Mouse (Mus musculus): ENCODE results near the gene Gfi1b. TPM values are rescaled to one million over a fixed set of nuclear protein-coding genes. Genes with fewer than 3 reads are reported as not detected.

Gfi1b gene
- polyA plus RNA-seq, 1 experiment from 2014 or later = 1.1 TPM

DNA sequence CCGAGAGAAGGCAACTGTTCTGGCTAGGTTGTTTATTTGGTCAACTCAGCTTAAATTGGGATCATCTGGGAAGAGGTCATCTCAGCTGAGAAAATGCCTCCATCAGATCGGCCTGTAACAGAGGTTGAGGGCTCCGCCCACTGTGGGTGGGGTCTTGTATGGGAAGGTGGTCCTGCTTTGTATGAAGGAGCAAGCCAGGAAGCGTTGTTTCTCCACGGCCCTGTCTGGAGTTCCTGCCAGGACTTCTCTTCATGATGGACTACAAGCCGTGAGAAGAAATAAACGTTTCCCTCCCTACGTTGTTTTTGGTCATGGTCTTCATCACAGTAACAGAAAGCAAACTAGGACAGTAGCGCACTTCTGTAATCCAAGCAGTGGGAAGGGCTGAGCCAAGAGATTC is 17.1 kb upstream of the Gfi1b start:
- Histone ChIP-seq H3K36me3 (no peaks in the 10 kb centered on the region), H3K4me3 (no peak overlapping the region), H3K4me1 (peaks cover 18% of the 10 kb centered on the region), H3K27me3 (replicated peaks) (no peaks in the 10 kb centered on the region), H3K9ac (no peak overlapping the region; the same call in 1 of the 2 replicates), H3K27ac (no peak overlapping the region), H3K4me2 (replicated peaks) (peak overlapping the region; percentile 22; the same call in 1 of the 2 replicates), H3K9me3 (no peaks in the 10 kb centered on the region)
- WGBS = 6% methylated on average over 9 of the region's 9 CpGs
- no peak for ATAC-seq (ENCODE audit: low FRiP score, low read depth)

DNA sequence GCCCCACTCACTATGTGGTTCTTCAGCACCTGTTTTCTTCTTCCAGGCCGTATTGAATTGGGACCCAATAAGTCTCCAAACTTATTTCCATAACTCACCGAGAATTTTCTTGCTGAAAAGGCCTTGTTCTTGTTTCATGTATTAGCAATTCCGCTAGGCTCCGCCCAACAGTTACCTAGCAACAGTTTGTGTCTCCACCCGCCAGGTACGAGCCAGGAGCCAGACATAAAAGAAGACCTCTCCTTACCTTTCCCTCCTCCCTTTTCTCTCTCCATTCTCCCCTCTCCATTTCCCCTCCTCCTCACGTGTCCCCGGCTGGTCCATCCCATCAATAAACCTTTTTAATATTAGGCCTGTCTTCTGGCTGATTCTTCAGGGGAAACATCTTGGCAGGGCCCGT is 16.6 kb upstream of the Gfi1b start:
- Histone ChIP-seq H3K27ac (no peak overlapping the region), H3K9ac (no peak overlapping the region; the same call in 1 of the 2 replicates), H3K4me2 (replicated peaks) (peak overlapping the region; percentile 22; the same call in 1 of the 2 replicates), H3K36me3 (no peaks in the 10 kb centered on the region), H3K9me3 (no peaks in the 10 kb centered on the region), H3K27me3 (replicated peaks) (no peaks in the 10 kb centered on the region), H3K4me3 (no peak overlapping the region), H3K4me1 (peaks cover 18% of the 10 kb centered on the region)
- WGBS = 19% methylated on average over 9 of the region's 9 CpGs
- ATAC-seq (ENCODE audit: low FRiP score, low read depth) = no peak

DNA sequence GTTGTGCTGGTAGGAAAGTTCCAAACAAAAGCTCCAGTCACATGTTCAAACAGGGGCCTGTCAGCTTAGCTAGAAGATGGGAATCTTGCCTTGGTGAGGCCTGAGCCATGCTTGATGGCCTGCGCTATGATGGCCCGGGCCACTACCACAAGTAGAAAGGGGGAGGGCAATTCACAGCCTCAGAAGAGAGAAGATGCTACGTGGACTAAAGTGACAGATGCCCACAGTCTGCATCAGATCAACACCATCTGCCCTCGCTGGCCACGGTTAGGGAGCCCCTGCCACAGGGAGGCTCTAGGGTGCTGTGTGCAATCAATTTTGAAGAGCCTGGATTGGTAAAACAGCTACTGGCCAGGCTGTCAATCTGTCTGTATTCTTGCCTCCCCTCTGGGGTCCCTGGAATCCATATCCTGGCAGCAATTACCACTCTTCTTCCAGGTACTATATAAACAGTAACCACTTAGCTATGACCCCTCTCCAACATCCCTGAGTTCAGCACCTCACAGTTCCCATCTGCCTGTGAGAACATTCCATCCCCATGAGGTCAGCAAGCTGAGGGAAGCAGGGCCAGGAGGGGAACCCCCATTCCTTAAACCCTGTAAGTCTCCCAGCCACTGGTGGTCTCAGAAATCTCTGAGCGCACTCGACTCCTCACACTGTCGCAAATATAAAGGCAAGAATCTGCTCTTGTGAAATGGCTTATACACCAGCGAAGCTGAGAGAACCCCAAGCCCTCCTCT is 15.5 kb upstream of the Gfi1b start:
- H3K4me3 ChIP-seq = no peak overlapping the region
- no peak for ATAC-seq (ENCODE audit: low FRiP score, low read depth)
- no peaks in the 10 kb centered on the region for H3K9me3 ChIP-seq

DNA sequence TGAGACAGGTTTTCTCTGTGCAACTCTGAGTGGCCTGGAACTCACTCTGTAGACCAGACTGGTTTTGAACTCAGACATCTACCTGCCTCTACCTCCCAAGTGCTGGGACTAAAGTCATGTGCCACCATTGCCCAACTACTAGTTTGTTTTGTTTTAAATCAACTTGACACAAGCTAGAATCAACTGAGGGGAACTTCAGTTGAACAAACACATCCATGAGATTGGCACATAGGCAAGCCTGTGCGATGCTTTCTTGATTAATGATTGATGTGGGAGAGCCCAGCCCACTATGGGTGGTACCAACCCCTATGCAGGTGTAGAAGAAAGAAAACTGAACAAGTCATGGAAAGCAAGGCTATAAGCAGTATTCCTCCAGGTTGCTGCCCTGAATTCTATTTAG is 13.4 kb upstream of the Gfi1b start:
- H3K36me3 ChIP-seq = no peaks in the 10 kb centered on the region
- no peak for ATAC-seq (ENCODE audit: low FRiP score, low read depth)
- H3K27me3 ChIP-seq (replicated peaks) = no peaks in the 10 kb centered on the region
- H3K4me3 ChIP-seq = no peak overlapping the region
- 90% methylated on average over 1 of the region's 1 CpGs for WGBS
- H3K9me3 ChIP-seq = no peaks in the 10 kb centered on the region
- H3K9ac ChIP-seq = no peak overlapping the region
- no peak overlapping the region for H3K27ac ChIP-seq
- no peak overlapping the region for H3K4me2 ChIP-seq (replicated peaks)
- 0 out of 2 replicates have a peak, but pooled peaks cover 6% of the 10 kb centered on the region for H3K4me1 ChIP-seq

More for the DNA sequence above, 15.5 kb upstream of the Gfi1b start:
- Histone ChIP-seq H3K27ac (no peak overlapping the region), H3K9ac (no peak overlapping the region), H3K27me3 (replicated peaks) (no peaks in the 10 kb centered on the region), H3K4me1 (peaks cover 9% of the 10 kb centered on the region; the same call in 1 of the 2 replicates), H3K4me2 (replicated peaks) (no peak overlapping the region), H3K36me3 (no peaks in the 10 kb centered on the region)
- WGBS = 80% methylated on average over 9 of the region's 9 CpGs

DNA sequence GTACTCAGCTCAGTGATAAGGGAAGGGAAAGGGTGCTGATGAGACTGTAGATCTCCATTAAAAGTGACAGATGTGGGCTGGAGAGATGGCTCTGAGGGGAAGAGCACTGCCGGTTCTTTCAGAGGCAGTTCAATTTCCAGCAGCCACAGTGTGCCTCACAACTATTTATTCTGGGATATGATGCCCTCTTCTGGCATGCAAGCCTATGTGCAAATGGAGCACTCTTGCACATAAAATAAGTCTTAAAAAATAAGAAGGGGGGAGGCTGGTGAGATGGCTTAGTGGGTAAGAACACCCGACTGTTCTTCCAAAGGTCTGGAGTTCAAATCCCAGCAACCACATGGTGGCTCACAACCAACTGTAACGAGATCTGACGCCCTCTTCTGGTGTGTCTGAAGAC is 11.4 kb upstream of the Gfi1b start:
- no peaks in the 10 kb centered on the region for H3K4me1 ChIP-seq
- H3K9ac ChIP-seq = no peak overlapping the region
- no peaks in the 10 kb centered on the region for H3K27me3 ChIP-seq (replicated peaks)
- H3K4me3 ChIP-seq = no peak overlapping the region
- 61% methylated on average over 4 of the region's 4 CpGs for WGBS
- no peaks in the 10 kb centered on the region for H3K36me3 ChIP-seq
- no peak overlapping the region for H3K4me2 ChIP-seq (replicated peaks)
- no peak for ATAC-seq (ENCODE audit: low FRiP score, low read depth)
- H3K27ac ChIP-seq = no peak overlapping the region
- no peaks in the 10 kb centered on the region for H3K9me3 ChIP-seq

DNA sequence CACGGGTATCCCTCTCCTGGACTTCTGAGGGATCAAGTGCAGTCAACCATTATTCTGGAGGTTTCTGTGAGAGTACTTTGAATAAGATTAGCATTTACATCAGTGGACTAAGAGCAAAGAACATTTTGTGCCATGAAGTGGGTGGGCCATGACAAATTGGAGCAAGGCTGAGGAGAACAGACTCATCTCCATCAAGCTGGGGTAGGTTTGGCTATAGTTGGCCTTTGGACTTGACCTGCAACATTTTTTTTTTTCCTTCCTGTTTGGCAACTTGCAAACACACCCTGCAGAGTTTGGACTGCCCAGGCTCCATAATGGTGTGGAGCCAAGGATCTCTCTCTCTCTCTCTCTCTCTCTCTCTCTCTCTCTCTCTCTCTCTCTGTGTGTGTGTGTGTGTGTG is 10.8 kb upstream of the Gfi1b start:
- Histone ChIP-seq H3K27ac (no peak overlapping the region), H3K4me3 (no peak overlapping the region), H3K9ac (no peak overlapping the region), H3K4me2 (replicated peaks) (no peak overlapping the region), H3K4me1 (no peaks in the 10 kb centered on the region), H3K9me3 (no peaks in the 10 kb centered on the region), H3K36me3 (no peaks in the 10 kb centered on the region), H3K27me3 (replicated peaks) (no peaks in the 10 kb centered on the region)
- ATAC-seq (ENCODE audit: low FRiP score, low read depth) = no peak
- 59% methylated on average over 1 of the region's 1 CpGs for WGBS

DNA sequence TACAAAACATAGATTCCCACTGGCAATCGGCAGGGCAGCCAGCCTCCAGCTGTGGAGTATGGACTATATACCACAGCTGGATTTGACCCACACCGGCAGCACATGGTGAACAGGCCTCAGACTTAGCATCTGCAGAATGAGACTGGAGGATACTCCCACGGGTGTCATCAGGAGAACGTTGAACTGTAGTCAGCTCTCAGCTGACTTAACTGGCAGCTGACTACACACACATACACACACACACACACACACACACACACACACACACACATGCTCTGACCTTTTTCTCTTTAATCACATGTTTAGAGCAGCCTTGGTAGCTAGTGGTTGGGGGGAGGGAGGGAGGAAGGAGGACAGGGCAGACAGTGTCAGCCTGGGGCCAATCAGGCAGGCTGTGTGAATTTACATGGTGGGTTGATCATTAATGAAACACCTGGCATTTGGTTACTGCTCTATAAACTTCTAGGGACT is 8.2 kb upstream of the Gfi1b start:
- ATAC-seq (ENCODE audit: low FRiP score, low read depth) = no peak
- H3K4me1 ChIP-seq = no peaks in the 10 kb centered on the region
- 21% methylated on average over 4 of the region's 4 CpGs for WGBS

DNA sequence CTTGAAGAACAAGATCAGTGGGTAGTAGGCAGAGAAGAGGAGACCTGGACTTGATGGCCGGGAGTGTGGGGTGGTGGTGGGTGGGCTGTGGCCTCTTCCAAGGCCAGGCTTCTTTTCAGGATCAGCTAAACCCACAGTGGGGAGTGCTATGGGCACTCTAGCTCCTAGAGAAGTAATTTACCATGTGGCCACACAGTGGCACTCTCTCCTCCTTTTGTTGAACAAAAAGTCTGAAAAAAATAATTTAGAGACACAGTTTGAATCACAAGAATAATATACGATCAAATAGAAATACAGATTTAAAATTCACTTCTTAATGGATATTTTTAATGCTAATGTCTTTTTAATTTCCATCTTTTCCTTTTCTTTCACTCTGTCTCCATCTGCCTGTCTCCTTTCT is 6.3 kb upstream of the Gfi1b start:
- H3K4me1 ChIP-seq = no peaks in the 10 kb centered on the region
- H3K9ac ChIP-seq = no peak overlapping the region
- H3K4me3 ChIP-seq = no peak overlapping the region
- H3K4me2 ChIP-seq (replicated peaks) = no peak overlapping the region
- no peaks in the 10 kb centered on the region for H3K36me3 ChIP-seq
- no peak overlapping the region for H3K27ac ChIP-seq
- no peaks in the 10 kb centered on the region for H3K9me3 ChIP-seq
- 73% methylated on average over 2 of the region's 2 CpGs for WGBS
- no peak for ATAC-seq (ENCODE audit: low FRiP score, low read depth)
- H3K27me3 ChIP-seq (replicated peaks) = no peaks in the 10 kb centered on the region

More for the DNA sequence above, 8.2 kb upstream of the Gfi1b start:
- Histone ChIP-seq H3K27me3 (replicated peaks) (no peaks in the 10 kb centered on the region), H3K27ac (no peak overlapping the region), H3K36me3 (no peaks in the 10 kb centered on the region), H3K9me3 (no peaks in the 10 kb centered on the region), H3K4me3 (no peak overlapping the region), H3K9ac (no peak overlapping the region), H3K4me2 (replicated peaks) (no peak overlapping the region)

DNA sequence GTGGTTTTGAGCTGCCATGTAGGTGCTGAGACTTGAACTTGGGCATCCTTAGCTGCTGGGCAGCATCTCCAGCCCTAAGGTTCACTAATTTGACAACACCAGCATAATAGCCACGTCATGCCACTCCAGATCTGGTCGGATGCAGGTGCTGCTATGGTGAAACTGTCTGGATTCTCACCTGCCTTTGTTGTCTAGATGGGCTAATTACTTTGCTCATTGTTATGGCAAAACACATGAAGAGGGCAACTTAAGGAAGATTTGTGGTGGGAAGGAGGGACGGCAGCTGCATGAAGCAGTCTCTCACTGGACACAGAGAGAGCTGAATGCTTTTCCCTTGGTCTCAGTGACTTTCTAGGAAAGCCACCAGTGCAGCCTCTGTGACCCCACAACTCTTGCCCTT is 4.3 kb upstream of the Gfi1b start:
- ATAC-seq (ENCODE audit: low FRiP score, low read depth) = no peak
- H3K27me3 ChIP-seq (replicated peaks) = peaks cover 17% of the 10 kb centered on the region
- no peak overlapping the region for H3K4me3 ChIP-seq
- no peaks in the 10 kb centered on the region for H3K36me3 ChIP-seq
- H3K27ac ChIP-seq = no peak overlapping the region
- H3K4me2 ChIP-seq (replicated peaks) = no peak overlapping the region
- WGBS = 78% methylated on average over 3 of the region's 3 CpGs
- no peaks in the 10 kb centered on the region for H3K4me1 ChIP-seq
- H3K9me3 ChIP-seq = no peaks in the 10 kb centered on the region
- no peak overlapping the region for H3K9ac ChIP-seq

DNA sequence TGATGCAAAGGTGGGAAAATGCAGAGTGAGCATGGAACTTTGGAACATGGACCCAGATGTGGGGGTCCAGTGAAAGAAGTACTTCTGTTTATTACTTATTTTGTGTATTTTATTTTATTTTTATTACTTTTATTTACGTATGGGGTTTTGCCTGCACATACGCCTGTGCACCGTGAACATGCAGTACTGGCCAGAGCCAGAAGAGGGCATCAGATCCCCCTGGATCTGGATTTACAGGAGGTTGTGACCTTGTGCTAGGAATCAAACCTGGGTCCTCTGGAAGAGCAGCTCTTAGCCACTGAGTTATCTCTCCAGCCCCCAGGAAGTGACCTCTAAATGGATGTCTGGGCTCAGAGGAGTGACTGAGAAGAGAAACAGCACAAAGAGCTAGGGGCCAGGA is 3.1 kb upstream of the Gfi1b start:
- H3K27ac ChIP-seq = no peak overlapping the region
- H3K9ac ChIP-seq = no peak overlapping the region
- H3K4me2 ChIP-seq (replicated peaks) = no peak overlapping the region
- no peaks in the 10 kb centered on the region for H3K9me3 ChIP-seq
- H3K4me1 ChIP-seq = no peaks in the 10 kb centered on the region
- no peak for ATAC-seq (ENCODE audit: low FRiP score, low read depth)
- H3K4me3 ChIP-seq = no peak overlapping the region
- WGBS = 90% methylated on average over 3 of the region's 3 CpGs
- H3K27me3 ChIP-seq (replicated peaks) = peaks cover 22% of the 10 kb centered on the region
- H3K36me3 ChIP-seq = no peaks in the 10 kb centered on the region

DNA sequence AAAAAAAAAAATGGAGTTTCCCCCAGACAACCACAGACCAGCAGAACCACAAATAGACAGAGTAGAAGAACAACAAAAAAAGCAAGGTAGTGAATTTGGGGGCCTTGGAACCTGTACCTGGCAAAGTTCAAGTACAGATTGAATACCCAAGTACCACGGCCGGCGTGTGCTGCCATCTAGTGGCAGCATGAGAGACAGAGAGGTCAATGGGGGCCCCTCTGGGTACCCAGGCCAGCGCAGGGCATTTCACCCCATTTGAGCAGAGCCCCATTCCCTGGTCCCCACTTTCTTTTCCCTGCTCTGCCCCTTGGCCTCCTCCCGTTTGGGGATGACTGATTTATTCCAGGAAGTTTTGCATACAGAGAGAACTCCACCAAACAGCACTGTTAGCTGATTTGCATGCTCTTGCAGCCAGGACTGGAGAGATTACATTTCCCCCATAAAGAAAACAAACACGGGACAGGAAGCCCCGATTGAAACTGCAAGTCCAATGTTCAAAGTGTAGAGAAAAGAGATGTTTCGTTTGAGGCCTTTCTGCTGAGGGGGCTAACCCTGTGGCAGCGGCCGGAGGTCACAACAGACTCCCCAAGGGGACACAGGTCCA is 841 bp upstream of the Gfi1b start:
- Histone ChIP-seq H3K9ac (no peak overlapping the region), H3K4me1 (no peaks in the 10 kb centered on the region), H3K9me3 (no peaks in the 10 kb centered on the region), H3K27me3 (replicated peaks) (peaks cover 22% of the 10 kb centered on the region), H3K36me3 (no peaks in the 10 kb centered on the region), H3K4me2 (replicated peaks) (no peak overlapping the region), H3K4me3 (no peak overlapping the region), H3K27ac (no peak overlapping the region)
- no peak for ATAC-seq (ENCODE audit: low FRiP score, low read depth)
- 21% methylated on average over 10 of the region's 10 CpGs for WGBS

DNA sequence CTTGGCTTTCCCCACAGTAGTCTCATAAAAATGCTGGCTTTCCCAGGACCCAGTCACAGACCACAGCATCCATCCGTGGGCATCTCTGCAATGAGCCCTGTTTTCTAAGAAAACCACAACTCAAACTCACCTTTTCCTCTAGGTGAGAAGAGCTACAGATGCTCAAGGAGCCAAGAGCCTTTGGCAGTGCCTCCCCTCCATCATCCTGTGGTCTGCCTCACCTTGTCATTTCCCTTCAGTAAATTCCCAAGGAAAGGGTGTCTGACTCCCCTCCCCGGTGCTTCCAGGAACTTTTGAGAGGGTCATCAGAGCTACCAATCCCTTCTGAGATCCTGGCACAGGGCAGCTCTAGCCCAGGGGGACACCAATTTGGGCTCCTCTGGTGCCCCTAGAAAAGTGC is 671 bp downstream of the Gfi1b start:
- H3K9me3 ChIP-seq = no peaks in the 10 kb centered on the region
- 19% methylated on average over 2 of the region's 2 CpGs for WGBS
- no peaks in the 10 kb centered on the region for H3K36me3 ChIP-seq
- H3K27me3 ChIP-seq (replicated peaks) = peaks cover 22% of the 10 kb centered on the region
- H3K4me2 ChIP-seq (replicated peaks) = no peak overlapping the region
- no peaks in the 10 kb centered on the region for H3K4me1 ChIP-seq
- no peak for ATAC-seq (ENCODE audit: low FRiP score, low read depth)
- H3K4me3 ChIP-seq = no peak overlapping the region
- no peak overlapping the region for H3K27ac ChIP-seq
- no peak overlapping the region for H3K9ac ChIP-seq

DNA sequence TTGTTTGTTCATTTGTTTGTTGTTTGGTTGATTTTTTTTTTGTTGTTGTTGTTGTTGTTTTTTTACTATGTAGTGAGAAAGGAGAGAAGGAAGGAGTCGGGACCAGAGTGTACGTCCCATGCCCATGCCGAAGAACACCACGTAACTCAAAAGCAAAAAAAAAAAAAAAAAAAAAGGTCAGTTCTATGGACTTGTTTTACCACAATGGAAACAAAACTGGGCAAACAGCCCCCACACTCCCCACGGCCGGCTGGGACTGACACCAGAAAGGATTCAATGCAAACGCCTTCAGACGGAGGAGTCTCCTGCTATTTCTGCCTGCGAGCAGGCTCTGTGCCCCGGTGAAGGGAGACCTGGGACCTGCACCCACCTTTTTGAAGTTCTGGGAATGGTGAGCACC is 1.3 kb downstream of the Gfi1b start:
- Histone ChIP-seq H3K4me2 (replicated peaks) (no peak overlapping the region), H3K4me1 (no peaks in the 10 kb centered on the region), H3K4me3 (no peak overlapping the region), H3K27me3 (replicated peaks) (peaks cover 22% of the 10 kb centered on the region), H3K36me3 (no peaks in the 10 kb centered on the region), H3K27ac (no peak overlapping the region), H3K9me3 (no peaks in the 10 kb centered on the region), H3K9ac (no peak overlapping the region)
- no peak for ATAC-seq (ENCODE audit: low FRiP score, low read depth)
- WGBS = 73% methylated on average over 10 of the region's 10 CpGs
